Mouse (Mus musculus) myocyte (in vitro differentiated cells): ENCODE results near the gene Zfp668. TPM values are rescaled to one million over a fixed set of nuclear protein-coding genes. Genes with fewer than 3 reads are reported as not detected.

Source experiments
- H3K27me3 ChIP-seq: one replicate; pipeline ENCODE4 v1.6.1; 2011; ENCODE audit not compliant: control insufficient read depth, insufficient read depth, insufficient read length
- H3K36me3 ChIP-seq: one replicate; pipeline ENCODE4 v1.6.1; 2011; ENCODE audit not compliant: control insufficient read depth, insufficient read depth
- H3K4me2 ChIP-seq: one replicate; pipeline ENCODE4 v1.6.1; 2011; ENCODE audit warnings: low read depth, control low read depth
- H3K4me3 ChIP-seq: one replicate; pipeline ENCODE4 v1.5.1; 2011; ENCODE audit warnings: mild to moderate bottlenecking, control low read depth, moderate library complexity
- H3K79me2 ChIP-seq: one replicate; pipeline ENCODE4 v1.6.1; 2011; ENCODE audit not compliant: control insufficient read depth, insufficient read depth
- H3ac ChIP-seq: one replicate; pipeline ENCODE4 v1.6.1; 2011; ENCODE audit not compliant: control insufficient read depth, insufficient read length
- CEBPB ChIP-seq: IDR thresholded peaks from 2 replicates; pipeline ENCODE4 v1.6.1; 2011; ENCODE audit warnings: mild to moderate bottlenecking, moderate library complexity; ENCODE audit not compliant: poor library complexity, insufficient read depth, severe bottlenecking
- E2F4 ChIP-seq: IDR thresholded peaks from one replicate; pipeline ENCODE4 v1.6.1; 2011; ENCODE audit warnings: mild to moderate bottlenecking, control low read depth, moderate library complexity; ENCODE audit not compliant: insufficient read depth
- MAX ChIP-seq: IDR thresholded peaks from one replicate; pipeline ENCODE4 v1.6.1; 2011; ENCODE audit warnings: low read depth, mild to moderate bottlenecking, control low read depth
- MYOD1 ChIP-seq, 3 experiments: IDR thresholded peaks; one replicate each; pipeline ENCODE4 v1.6.1; 2011; ENCODE audit warnings: control low read depth in 2 of 3, low read depth in 2 of 3, mild to moderate bottlenecking in 2 of 3, moderate library complexity in 1 of 3; ENCODE audit not compliant: insufficient read length in 2 of 3, control insufficient read depth in 1 of 3
- MYOG ChIP-seq, 3 experiments: IDR thresholded peaks; one replicate each; pipeline ENCODE4 v1.6.1; 2011; ENCODE audit warnings: control low read depth in 2 of 3, low read depth in 2 of 3, mild to moderate bottlenecking in 2 of 3; ENCODE audit not compliant: insufficient read length in 2 of 3, control insufficient read depth in 1 of 3, insufficient read depth in 1 of 3
- POLR2A ChIP-seq: IDR thresholded peaks from one replicate; pipeline ENCODE4 v1.6.1; 2011; ENCODE audit warnings: low read depth, mild to moderate bottlenecking, control low read depth, moderate library complexity; ENCODE audit not compliant: insufficient read length
- POLR2AphosphoS2 ChIP-seq: IDR thresholded peaks from one replicate; pipeline ENCODE4 v1.6.1; 2011; ENCODE audit warnings: low read depth, control low read depth; ENCODE audit not compliant: insufficient read length
- REST ChIP-seq: IDR thresholded peaks from one replicate; pipeline ENCODE4 v1.6.1; 2011; ENCODE audit warnings: mild to moderate bottlenecking, control low read depth, moderate library complexity; ENCODE audit not compliant: insufficient read depth, insufficient read length
- SRF ChIP-seq: IDR thresholded peaks from one replicate; pipeline ENCODE4 v1.6.1; 2011; ENCODE audit warnings: low read depth; ENCODE audit not compliant: control insufficient read depth, insufficient read length
- TCF12 ChIP-seq: IDR thresholded peaks from one replicate; pipeline ENCODE4 v1.6.1; 2011; ENCODE audit warnings: mild to moderate bottlenecking, control low read depth; ENCODE audit not compliant: poor library complexity, insufficient read depth, severe bottlenecking
- TCF3 ChIP-seq: IDR thresholded peaks from one replicate; pipeline ENCODE4 v1.6.1; 2011; ENCODE audit warnings: low read depth, control low read depth; ENCODE audit not compliant: insufficient read length
- USF1 ChIP-seq: IDR thresholded peaks from one replicate; pipeline ENCODE4 v1.6.1; 2011; ENCODE audit warnings: low read depth, mild to moderate bottlenecking, control low read depth, moderate library complexity
- polyA plus RNA-seq: library from polyadenylated mRNA; unstranded; fragments of >200 nt; fragmentation: generic; extraction: Trizol; gene quantifications from one replicate; pipeline ENCODE4 v1.2.1, GENCODE M21; 2012; ENCODE audit warnings: missing spikeins

The Zfp668 gene
- polyA plus RNA-seq, 1 experiment: 7.9 TPM

GRCm38 (mm10) chr7:127817776-127818175 is 58.9 kb downstream of the Zfp668 start:
- peaks cover under 1% of the 10 kb centered on the region for H3K27me3 ChIP-seq
- H3K4me2 ChIP-seq: no peak overlapping the region
- TF ChIP-seq SRF (no peak), POLR2A (no peak), TCF3 (no peak), E2F4 (no peak), MAX (no peak), POLR2AphosphoS2 (no peak), MYOD1 (IDR thresholded peaks at IDR 0.05; ENCODE audit: control insufficient read depth in 1 of 3, insufficient read length in 2 of 3, low read depth in 2 of 3) (no peak), USF1 (no peak)
- no peaks in the 10 kb centered on the region for H3K79me2 ChIP-seq
- no peaks in the 10 kb centered on the region for H3K36me3 ChIP-seq
- no peak overlapping the region for H3K4me3 ChIP-seq
- no peak overlapping the region for H3ac ChIP-seq

GRCm38 (mm10) chr7:127817053-127817452 is 59.6 kb downstream of the Zfp668 start:
- TF ChIP-seq MAX (no peak), POLR2A (no peak)
- H3K36me3 ChIP-seq: no peaks in the 10 kb centered on the region
- H3K27me3 ChIP-seq: no peaks in the 10 kb centered on the region
- no peaks in the 10 kb centered on the region for H3K79me2 ChIP-seq
- H3K4me3 ChIP-seq: no peak overlapping the region
- H3K4me2 ChIP-seq: no peak overlapping the region
- no peak overlapping the region for H3ac ChIP-seq

GRCm38 (mm10) chr7:127815954-127816821 is 60.4 kb downstream of the Zfp668 start:
- Histone ChIP-seq H3K27me3 (no peaks in the 10 kb centered on the region), H3K4me2 (peak overlapping the region; percentile 48), H3K36me3 (no peaks in the 10 kb centered on the region), H3K4me3 (no peak overlapping the region), H3ac (no peak overlapping the region), H3K79me2 (no peaks in the 10 kb centered on the region)
- no peak for TF ChIP-seq SRF
- TF ChIP-seq MYOG (IDR thresholded peaks at IDR 0.05; ENCODE audit: control insufficient read depth in 1 of 3, insufficient read depth in 1 of 3, insufficient read length in 2 of 3, low read depth in 2 of 3): peak in 2 of 3 experiments; percentile 36 to 82
- TF ChIP-seq MYOD1 (IDR thresholded peaks at IDR 0.05; ENCODE audit: control insufficient read depth in 1 of 3, insufficient read length in 2 of 3, low read depth in 2 of 3): peak in 2 of 3 experiments; percentile 60 to 80

GRCm38 (mm10) chr7:127815116-127815665 is 61.4 kb downstream of the Zfp668 start:
- H3K4me2 ChIP-seq: no peak overlapping the region
- H3K27me3 ChIP-seq: no peaks in the 10 kb centered on the region
- H3K79me2 ChIP-seq: no peaks in the 10 kb centered on the region
- H3K4me3 ChIP-seq: no peak overlapping the region
- TF ChIP-seq E2F4 (no peak), MAX (no peak), SRF (no peak), POLR2AphosphoS2 (no peak), TCF12 (no peak), POLR2A (no peak), MYOG (IDR thresholded peaks at IDR 0.05; ENCODE audit: control insufficient read depth in 1 of 3, insufficient read depth in 1 of 3, insufficient read length in 2 of 3, low read depth in 2 of 3) (no peak), REST (no peak), TCF3 (no peak), CEBPB (no peak), MYOD1 (IDR thresholded peaks at IDR 0.05; ENCODE audit: control insufficient read depth in 1 of 3, insufficient read length in 2 of 3, low read depth in 2 of 3) (no peak)
- H3ac ChIP-seq: no peak overlapping the region
- no peaks in the 10 kb centered on the region for H3K36me3 ChIP-seq

- H3ac ChIP-seq: no peak overlapping the region
- TF ChIP-seq SRF (no peak), MYOG (IDR thresholded peaks at IDR 0.05; ENCODE audit: control insufficient read depth in 1 of 3, insufficient read depth in 1 of 3, insufficient read length in 2 of 3, low read depth in 2 of 3) (no peak), USF1 (no peak), POLR2A (no peak), TCF3 (no peak), POLR2AphosphoS2 (no peak), MYOD1 (IDR thresholded peaks at IDR 0.05; ENCODE audit: control insufficient read depth in 1 of 3, insufficient read length in 2 of 3, low read depth in 2 of 3) (no peak), TCF12 (no peak), CEBPB (no peak), E2F4 (no peak), REST (no peak), MAX (no peak)
- no peak overlapping the region for H3K4me3 ChIP-seq
- no peaks in the 10 kb centered on the region for H3K79me2 ChIP-seq
- H3K27me3 ChIP-seq: no peaks in the 10 kb centered on the region
- no peaks in the 10 kb centered on the region for H3K36me3 ChIP-seq
- H3K4me2 ChIP-seq: peak overlapping the region; percentile 27
Measured at GRCm38 (mm10) chr7:127814241-127814921, 62.2 kb downstream of the Zfp668 start.
